Mouse (Mus musculus): ENCODE data around the gene Trap1.
"Not testable (repeated sequence)": the region's sequence is repeated elsewhere in the genome, so short reads cannot be mapped to it uniquely, and the experiment has no call there.

Trap1 gene

DNA sequence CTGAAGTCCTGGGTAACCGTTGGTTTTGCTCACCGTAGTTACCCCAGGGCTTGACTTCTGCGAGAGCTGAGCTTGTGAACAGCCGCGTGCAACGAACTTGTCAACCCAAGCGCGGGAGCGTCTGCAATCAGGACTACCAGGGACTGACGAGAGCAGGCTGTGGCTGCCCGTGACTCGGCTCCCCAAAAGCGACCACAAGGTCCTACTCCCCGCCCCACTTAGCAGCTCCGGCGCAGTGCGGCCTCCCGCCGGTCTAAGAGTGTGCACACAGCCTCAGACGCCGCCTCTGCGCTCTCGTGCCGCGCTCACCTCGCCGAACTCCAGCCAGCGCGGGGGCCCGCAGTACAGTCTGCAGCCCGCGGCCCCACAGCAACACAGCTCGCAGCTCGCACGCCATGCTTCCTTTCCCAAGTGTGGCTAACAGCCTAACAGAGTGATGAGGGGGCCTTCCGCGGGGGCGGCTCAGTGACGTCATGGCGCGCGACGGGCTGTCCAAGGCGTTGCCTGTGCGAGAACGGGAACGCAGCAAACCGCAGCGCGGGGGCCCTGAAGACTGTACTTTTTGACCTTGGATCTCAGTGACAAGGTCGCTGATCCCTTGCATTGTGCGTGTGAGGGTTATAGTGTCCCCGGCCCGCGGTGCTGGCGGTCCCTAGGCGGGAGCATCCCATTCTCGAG lies at the start of gene Trap1:
Gene Trap1 (minus strand): TSS at position 444 of the 678 bp plus-strand sequence.
- peak; percentile 97 for DNase-seq (ENCODE audit: low spot score)

DNA sequence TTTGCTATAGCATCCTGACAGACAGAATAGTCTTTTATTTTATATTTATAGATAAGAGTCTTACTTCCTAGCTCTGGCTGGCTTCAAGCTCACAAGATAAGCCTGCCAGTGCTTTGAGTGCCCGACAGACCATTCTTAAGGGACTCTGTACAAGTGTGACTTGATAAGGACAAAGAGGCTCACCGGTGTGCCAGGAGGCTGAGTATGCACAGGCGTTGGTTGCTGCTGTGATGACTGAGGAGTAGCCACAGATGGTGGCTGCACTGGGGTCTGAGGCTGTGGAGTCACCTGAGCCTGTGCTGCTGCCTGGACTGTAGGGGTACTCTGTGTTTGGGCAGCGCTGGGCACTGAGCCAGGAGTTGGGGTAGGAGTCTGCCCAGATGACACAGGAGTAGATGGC lies 39.4 kb upstream of the Trap1 start:
- DNase-seq (ENCODE audit: low spot score) = no peak

DNA sequence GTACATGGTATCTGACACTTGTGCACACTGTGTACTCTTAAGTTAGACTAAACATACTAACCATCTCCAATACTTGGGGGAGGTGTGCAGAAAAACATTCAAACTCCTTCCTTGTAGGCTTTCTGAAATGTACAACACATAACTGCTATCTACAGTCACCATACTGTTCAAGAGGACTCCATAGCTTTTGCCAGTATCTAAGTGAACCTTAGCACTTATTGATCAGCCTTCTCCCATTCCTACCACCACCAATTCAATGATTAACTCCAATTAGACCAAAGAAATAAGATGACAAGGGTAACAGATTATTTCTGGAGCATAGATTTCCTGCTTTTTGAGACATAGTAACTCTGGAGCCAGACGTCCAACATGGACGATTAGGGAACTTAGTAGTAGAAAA lies 22.7 kb upstream of the Trap1 start:
- no peak for DNase-seq (ENCODE audit: low spot score)

DNA sequence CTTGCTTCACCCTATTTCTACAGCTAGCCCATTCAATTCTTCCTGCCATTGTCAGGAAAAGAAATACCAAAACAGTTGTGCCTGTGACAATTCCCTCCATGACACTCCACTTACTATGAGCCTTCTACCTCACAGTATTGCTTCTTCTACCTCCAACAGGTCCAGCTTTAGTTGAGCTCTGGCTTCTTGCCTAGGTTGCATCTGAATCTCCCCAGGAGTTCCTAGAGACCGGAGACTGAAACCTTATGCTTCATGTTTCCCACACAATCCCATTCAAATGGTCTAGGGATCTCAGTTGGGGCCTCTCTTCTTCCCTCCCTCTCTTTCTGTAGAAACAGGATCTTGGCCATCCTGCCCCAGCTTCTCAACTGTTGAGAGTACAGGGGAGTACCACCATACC lies 19.9 kb upstream of the Trap1 start:
- no peak for DNase-seq (ENCODE audit: low spot score)

DNA sequence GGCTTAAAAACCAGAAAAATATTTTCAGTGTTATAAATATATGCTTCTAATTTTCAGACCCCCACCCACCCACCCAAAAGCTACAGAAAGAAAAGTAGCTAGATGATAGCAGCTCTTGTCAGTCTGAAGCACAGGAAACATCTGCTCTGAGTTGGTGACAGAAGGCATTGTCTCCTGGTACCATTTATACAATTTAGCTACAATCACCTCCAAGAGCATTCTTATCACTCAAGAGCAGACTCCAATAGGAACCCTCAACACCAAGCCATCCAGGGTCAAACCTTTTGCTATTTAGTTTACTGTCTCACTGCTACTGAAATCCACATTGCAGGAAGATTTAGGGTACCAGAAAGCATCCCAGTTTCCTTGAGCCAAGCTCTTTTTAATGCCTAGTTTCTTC lies 19.3 kb upstream of the Trap1 start:
- no peak for DNase-seq (ENCODE audit: low spot score)

DNA sequence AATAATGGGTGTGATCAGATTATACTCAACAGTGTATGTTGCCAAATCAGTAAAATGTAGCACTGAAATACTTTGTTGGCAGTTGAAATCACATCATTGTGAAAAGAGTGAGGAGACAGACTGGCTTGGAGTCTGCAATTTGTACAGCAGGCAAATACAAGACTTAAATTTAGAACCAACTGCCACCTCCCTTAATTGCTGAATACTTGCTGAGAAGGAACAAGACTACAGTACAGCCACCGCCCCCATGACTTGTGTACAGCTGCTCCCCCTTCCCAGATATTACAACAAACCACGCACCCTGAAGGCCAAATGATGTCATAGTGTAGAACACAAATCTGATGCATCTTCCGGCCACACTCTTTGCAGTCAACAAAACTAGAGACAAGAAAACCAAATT lies 18.5 kb upstream of the Trap1 start:
- DNase-seq (ENCODE audit: low spot score) = no peak

DNA sequence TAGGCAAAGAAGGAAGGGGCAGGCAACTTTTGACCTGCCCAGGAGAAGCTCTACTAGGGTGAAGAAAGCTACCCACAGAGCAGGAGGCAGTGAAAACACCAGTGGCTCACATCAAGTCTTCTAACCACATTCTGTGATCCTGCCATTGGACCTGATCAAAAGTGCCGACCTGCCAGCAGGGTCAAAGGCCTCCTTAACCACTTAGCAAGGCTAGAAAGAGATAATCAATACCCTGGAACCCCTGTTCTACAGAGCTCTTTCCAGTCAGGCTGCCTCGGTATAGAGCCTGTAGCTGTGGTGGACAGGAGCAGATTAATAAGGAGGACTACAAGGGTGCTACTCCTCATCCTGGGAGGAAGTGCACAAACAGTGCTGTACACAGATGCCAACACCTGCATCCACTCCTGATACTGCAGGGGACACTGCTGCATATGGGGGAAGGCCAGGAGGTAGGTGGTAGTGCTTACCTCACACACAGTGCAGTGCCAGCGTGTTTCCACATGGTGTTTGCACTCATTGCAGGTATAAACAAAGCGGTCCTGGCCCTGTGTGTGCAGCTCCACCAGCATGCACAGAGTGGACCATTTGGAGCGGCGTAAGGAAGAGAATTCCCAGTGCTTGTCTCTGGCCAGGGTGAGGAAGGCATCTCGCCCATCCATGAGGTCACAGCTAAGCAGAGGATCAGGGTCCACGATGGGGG lies 9.7 kb upstream of the Trap1 start:
- DNase-seq (ENCODE audit: low spot score) = no peak

DNA sequence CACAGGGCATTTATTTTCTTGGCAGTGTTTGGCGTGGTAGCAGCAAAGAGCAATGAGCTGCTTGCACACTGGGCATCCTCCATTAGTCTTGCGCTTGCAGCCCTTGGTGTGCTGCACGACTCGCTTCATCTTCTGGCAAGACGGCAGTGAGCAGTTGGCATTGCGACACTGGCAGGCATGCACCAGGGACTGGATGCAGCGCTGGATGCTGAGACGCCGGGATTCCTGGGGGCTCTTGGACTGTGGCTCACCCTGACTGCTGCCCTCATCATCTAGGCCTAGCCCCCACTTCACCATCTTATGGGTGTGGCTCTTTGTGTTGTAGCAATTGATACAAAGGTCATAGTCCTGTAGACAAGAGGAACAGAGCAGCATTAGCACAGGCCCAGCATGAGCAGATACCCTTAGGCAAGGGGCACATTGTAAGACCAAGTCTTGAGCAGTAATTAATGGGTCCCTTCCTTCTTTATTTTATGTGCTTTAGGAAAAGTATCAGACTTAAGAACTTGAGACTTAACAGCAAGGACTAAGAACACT lies 8.3 kb upstream of the Trap1 start:
- DNase-seq (ENCODE audit: low spot score) = no peak

DNA sequence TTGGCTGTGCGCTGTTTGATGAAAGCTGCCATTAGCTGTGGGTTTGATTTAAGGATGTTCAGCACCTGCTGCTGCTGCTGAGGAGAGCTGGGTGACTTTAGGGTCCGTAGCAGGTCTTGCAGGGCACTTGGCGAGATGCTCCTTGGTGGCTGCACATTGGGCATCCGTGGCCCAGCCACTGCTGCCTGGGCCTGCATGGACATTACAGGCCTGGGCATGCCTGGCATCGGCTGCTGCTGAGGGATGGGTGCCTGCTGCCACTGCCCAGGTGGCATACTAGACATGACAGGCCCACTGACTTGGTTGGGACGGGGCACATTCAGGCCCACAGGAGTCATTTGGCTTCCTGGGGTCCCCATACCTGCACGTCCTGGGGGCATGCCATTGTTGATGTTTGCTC lies 7.4 kb upstream of the Trap1 start:
- DNase-seq (ENCODE audit: low spot score) = no peak

DNA sequence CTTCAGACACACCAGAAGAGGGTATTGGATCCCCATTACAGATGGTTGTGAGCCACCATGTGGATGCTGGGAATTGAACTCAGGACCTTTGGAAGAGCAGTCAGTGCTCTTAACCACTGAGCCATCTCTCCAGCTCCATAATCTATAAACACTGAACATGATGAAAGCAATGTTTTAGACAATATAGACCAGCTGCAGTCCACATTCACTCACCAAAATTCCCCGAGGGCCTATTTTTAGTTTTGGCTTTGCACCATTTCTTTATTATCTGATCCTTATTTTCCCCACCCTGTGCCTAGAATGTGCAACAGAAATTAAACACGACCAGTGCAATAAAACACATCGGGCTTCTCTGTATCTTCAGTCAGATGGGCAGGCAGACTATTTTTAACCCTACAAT lies 2.8 kb upstream of the Trap1 start:
- not testable (repeated sequence) for DNase-seq (ENCODE audit: low spot score)

DNA sequence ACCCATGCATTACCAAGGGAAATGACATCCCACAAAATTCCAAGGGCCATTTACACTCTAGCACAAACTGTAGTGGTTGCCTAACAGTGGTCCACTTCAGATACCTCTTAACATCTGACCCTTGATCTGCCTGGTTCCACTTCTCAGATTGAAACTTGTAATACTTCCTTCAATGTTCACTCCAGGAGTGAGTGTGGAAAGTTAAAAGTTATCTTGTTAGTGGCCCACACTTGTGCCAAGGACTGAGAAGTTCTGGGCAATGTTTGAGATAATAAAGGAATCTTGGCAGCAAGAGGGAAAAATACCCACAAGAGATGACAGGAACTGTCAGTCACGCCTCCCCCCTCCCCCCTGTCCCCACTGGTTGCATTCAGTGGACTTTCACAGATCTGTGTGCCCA lies 2.0 kb upstream of the Trap1 start:
- DNase-seq (ENCODE audit: low spot score) = no peak

DNA sequence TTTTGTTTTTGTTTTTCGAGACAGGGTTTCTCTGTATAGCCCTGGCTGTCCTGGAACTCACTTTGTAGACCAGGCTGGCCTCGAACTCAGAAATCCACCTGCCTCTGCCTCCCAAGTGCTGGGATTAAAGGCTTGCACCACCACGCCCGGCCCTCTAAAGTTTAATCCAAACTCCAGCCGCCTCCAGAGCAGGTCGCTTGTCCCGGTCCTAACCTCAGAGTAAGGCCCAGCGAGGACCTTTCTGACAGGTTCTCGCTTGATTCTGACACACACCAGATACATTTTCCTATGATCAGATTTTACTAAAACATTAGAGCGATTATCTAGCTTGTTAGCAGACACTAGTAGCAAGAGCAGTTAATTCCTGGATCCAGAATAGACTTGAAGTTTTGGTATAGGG lies 675 bp upstream of the Trap1 start:
- not testable (repeated sequence) for DNase-seq (ENCODE audit: low spot score)

DNA sequence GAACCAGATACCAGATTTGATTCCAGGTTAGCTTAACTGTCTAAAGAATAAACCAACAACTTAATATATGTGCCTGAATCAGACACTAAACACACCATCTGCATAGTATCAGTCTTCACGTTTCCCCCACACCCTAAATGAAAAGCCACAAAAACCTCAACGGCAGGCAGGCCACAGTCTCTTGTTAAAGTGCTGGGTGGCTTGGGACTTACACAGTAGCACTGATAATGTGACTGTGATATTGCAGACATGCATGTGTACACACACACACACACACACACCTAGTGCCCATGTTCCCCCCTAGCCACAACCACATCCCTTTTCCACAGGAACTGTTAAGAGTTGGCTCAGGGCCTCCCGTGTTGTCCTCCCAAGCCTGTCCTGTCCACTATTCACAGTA lies 2.8 kb downstream of the Trap1 start:
- DNase-seq (ENCODE audit: low spot score) = no peak

DNA sequence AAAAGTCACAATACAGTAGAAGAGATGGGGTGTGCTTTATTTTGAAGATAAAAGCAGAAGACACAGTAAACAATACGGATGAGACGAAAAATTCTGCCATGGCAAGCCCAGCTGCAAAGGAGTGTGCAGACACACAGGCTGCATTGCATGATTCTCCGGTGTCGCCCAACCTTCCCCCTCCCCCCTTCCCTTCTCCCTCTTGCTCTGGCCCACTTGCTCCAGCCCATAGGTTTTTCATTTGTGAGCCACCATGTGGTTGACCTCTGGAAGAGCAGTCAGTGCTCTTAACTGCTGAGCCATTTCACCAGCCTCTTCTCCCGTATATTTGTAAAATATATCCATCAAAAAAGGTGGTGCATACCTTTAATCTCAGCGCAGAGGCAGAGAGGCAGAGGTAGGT lies 3.3 kb downstream of the Trap1 start:
- DNase-seq (ENCODE audit: low spot score) = no peak

DNA sequence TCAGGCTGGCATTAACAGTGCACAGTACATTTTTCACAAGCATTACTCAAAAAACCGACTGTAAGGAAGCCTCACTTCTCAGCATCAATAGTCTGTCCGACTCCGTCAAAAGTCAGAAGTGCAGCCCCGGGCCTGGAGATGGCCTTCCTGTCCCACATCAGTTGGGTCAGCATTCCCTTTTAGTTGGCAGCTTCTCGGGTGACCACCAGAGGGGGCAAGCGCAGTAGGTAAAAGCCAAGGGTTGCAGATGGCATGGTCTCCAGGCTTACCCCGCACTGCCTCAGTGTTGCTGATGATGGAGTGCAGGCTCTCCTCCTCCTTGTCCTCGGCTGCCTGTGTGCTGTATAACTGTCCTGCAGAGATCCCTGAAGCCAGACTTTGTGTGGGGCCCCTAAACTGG lies 9.0 kb downstream of the Trap1 start:
- DNase-seq (ENCODE audit: low spot score) = peak; percentile 39

DNA sequence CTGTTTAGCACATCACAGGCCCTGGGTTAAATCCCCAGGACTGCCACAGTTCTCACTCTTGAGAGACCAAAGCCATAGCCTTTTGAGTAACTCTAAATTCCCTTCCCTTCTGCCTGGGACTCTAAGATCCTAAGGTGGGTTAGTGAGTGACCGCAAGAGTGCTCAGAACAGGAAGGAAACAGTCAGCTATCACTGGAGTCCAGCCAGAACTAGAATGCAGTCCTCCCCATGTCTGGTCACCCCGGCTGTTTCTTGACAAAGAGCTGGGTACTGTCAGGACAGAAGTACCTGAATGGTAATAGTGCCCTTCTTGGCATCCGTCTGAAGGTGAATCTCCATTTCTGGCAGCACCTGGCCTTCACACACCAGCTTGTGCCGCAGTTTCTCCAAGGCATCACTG lies 12.7 kb downstream of the Trap1 start:
- DNase-seq (ENCODE audit: low spot score) = no peak

DNA sequence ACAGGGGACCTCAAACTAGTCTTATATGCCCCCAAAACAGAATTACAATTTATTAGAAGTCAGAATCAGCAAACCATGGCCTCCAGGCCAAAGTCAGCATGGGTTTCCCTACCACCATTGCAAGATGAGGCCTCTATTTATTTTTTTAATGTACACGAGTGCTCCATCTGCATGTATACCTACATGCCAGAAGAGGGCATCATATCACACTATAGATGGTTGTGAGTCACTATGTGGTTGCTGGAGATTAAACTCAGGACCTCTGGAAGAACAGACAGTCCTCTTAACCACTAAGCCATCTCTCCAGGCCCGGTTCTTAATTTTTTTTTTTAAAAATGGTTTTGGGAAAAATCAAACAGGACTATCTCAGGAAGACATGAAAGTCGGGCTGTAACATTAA lies 23.8 kb downstream of the Trap1 start:
- no peak for DNase-seq (ENCODE audit: low spot score)

DNA sequence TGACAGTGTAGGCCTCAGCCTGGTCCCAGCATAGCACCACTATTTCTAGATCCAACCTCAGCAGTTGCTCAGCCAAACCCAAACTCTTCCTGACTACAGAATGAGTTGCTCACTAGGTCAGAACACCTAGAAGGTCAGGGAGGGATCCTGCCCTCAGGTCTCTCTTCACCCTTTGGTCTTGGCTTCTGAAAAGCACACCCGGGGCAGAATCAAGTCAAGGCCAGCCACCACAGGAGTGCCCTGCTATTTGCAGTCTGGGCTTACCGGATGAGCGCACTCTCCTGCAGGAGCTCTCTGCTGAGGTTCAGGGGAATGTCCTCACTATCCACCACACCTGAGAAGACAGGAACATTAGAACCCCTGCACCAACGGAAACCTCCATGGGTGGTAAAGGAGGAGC lies 25.0 kb downstream of the Trap1 start:
- no peak for DNase-seq (ENCODE audit: low spot score)

DNA sequence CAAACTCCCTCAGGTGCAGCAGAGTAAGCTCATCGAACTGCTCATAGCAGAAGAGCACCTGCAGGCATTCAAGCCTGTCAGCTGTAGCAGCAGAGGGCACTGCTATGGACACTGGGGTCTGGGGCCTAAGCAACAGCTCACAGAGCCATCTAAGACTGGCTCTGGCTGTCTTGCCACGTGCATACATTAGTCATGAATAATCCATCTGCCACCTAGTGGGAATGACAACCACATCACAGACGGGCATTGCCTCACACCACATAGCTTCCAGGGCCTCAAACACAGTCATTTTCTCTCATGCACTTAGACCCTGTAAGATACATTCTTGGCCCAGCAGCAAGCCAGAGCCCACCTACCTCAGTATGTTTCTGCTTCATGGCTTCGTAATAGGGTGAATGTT lies 32.1 kb downstream of the Trap1 start:
- DNase-seq (ENCODE audit: low spot score) = no peak

DNA sequence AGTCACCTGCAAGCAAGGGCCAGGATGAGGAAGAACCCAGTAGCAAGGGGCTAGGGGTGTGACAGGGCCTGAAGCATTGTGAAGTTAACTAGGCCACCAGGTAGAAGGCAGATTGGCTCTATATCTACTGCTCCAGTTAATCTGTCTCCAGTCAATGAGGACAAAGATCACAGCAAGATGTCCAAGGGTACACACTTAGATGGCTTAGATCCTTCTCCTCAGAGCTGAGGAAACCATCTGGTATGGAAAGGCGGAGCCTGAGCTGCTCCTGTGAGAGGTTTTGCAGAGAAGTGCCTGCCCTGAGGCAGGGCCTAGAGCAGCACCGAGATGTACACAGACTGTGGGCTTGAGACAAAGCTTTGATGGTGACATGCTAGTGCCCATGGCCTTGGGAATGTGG lies 33.5 kb downstream of the Trap1 start:
- no peak for DNase-seq (ENCODE audit: low spot score)

DNA sequence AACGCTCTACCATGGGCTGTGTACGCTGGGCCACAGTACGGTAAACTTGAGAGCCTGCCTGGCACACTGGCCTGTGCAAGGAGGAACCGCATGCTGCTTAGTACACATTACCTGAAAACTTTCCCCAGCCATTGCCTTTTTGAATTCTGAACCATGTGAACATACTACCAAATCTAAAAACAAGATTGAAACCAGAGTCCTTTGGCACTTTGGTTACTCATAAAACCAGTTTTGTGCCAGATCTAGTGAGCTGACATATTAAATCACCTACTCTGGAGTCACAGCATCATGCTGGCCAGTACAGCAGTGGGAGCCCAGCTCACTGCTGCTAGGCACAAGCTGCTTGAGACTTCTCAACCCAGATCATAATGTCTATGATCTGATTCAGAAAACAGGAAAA lies 36.0 kb downstream of the Trap1 start:
- DNase-seq (ENCODE audit: low spot score) = no peak

DNA sequence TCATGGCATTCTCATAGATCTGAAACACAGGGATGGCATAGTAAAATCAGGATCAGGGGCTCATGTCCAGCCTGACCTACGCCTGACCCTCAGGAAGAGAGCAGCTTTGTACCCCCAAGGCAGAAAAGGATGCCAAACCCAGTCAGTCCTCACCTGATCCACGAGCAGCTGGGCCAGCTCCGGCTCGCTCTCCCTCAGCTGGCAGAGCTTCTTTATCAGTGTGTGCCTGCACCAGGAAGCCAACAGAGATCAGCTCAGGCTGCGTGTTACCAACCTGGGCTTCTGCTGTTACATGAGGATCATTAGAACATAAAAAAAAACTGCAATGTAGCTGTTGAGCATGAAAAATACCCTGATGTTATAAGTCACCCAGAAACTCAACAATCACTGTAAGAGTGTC lies 37.4 kb downstream of the Trap1 start:
- no peak for DNase-seq (ENCODE audit: low spot score)

DNA sequence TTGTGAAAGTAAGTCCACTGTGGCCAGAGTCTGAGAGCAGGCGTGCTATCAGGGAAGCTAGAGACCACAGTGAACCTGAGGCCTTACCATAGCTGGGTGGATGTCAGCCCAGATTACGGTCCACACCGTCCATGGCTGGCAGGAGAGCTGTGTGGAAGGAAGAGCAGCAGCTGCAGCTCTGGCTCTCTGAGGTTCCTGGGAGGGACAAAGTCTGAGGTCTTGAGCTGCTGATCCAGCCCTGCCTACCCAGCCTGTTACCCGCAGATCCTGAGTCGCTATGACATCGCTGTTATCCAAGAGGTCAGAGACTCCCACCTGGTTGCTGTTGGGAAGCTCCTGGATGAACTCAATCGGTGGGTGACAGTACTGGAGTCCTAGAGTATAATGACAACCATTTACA lies 39.9 kb downstream of the Trap1 start:
- no peak for DNase-seq (ENCODE audit: low spot score)

DNA sequence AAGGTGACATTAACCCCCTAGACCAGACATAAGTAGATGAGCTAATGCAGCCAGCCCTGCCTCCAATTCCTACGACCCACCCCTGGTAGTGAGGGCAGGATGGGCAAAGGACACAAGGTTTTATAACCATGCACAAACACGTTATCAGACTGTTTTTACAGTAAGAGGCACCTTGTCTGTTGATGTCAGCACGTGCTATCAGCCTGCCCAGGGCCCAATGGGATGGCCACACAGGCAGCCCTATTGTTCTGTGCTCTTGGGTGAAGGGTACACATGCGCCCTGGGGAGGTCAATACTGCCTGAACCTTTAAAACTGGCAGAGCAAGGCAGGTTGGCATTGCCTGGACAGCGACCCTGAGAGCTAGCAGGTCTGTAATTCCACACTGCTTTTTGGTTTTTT lies 40.8 kb downstream of the Trap1 start, which contains the start of gene Dnase1:
Gene Dnase1 (plus strand): TSS at position 136 of the 400 bp plus-strand sequence.
- DNase-seq (ENCODE audit: low spot score) = no peak

Data from ovary, postnatal 14 days (tissue).